Mouse (Mus musculus): Measurements from ENCODE around the gene Cd28.
"Not testable (repeated sequence)": the region's sequence is repeated elsewhere in the genome, so short reads cannot be mapped to it uniquely, and the experiment has no call there.

The Cd28 gene

DNA sequence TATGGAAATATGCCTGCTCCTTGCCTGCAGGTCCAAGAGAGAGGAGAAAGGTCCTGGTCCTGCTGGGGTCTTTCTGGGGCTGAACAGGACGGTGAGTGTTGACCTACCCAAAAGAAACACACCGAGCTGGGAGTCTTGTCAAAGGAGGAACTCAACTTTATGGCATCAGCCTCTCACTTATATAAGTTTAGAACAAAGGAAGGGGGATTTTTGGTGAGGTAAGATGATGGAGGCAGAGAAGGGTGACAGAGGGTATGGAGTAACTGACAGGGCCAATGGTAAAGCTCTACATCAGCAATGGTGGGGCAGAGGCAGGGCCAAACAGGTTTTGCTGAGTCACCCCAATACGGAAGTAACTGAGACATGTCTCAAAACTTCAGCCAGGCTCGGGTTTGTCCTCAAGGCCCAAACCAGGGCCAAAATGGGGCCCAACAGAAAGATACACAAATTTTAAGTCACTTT, 84.6 kb downstream of the Cd28 start:
- DNase-seq (ENCODE audit: low spot score), result no peak

DNA sequence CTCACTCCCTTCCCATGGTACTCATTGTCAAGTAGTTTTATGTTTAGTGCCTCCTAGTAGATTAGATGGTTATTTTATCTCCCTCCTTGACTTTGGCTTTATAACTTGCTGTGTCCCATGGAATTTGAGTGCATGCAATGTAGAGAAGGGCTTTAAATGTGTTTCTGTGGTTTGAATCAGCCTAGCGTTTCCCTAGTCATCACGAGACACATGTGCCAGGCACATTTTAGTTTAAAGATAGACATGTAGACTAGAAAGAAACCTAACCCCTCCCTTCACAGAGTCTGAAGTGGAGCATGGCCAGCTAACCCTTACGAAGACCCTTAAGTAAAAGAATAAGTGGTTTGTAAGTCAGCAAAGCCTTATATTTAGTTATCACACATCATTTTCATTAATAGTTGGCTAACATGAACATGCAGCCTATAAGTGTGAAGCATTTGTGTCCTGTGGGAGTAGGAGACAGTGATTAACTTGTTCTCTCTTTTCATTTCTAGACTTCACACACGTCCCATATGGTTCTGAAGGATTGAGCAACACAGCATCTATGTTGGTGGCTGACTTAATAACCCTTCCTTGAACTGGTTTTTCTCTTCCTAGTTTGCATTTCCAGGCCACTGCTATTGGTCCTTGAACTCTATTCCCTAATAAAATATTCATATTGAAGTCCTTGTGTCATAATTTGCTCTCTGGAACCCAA, 86.7 kb downstream of the Cd28 start:
- DNase-seq (ENCODE audit: low spot score), result no peak

- DNase-seq (ENCODE audit: low spot score), result no peak
These were observed 87.5 kb downstream of the Cd28 start for GRCm38 (mm10) chr1:60803825-60804696.

DNA sequence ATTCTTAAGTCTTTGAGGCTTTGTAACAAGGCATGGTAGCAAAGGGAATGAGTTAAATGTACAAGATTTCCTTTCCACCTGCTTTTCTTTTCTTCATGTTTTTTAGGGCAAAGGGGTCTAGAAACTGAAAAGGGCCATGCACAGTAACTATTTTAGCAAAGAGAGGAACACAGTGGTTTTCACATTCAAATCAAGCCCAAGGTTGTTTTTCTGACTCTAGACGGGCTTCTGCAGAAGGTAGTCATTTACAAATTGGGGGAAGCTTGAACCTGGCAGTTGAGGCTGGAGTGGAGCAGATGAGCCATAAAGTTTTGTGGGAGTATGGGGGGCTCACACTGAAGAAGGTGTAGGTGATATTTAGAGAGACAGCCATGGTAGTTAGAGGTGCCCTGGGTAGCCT, 88.6 kb downstream of the Cd28 start:
- no peak for DNase-seq (ENCODE audit: low spot score)

DNA sequence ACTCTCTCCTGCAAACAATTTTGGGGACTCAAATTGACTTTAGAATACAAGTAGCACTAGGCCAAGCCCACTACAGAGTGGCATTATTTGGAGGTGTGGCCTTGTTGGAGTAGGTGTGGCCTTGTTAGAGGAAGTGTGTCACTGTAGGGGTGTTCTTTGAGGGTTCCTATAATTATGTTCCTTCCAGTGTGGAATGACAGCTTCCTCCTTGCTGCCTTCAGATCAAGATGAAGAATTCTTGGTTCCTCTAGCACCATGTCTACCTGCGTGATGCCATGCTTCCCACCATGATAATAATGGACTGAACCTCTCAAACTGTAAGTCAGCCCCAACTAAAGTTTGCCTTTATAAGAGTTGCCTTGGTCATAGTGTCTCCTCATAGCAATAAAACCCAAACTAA, 91.1 kb downstream of the Cd28 start:
- no peak for DNase-seq (ENCODE audit: low spot score)

GRCm38 (mm10) chr1:60808466-60808865, 91.9 kb downstream of the Cd28 start:
- DNase-seq (ENCODE audit: low spot score), result no peak

DNA sequence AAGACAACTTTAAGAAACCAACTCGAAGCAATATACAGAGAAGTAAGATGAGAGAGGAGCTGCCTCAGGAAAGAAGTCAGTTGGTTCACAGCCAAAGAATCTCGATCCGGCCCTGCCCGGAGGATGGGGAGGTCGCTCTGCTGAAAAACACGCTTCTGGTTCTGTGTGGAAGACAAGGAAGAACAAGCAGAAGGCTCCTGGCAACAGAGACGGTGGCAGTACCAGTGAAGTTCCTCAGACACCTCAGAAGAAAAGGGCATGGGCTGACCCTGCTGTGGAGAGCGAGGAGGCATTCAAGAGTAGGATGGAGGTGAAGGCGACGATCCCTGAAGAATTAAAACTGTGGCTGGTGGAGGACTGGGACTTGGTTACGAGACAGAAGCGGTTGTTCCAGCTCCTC, 92.6 kb downstream of the Cd28 start:
- DNase-seq (ENCODE audit: low spot score), result no peak

GRCm38 (mm10) chr1:60810821-60811220, 94.2 kb downstream of the Cd28 start:
- no peak for DNase-seq (ENCODE audit: low spot score)

DNA sequence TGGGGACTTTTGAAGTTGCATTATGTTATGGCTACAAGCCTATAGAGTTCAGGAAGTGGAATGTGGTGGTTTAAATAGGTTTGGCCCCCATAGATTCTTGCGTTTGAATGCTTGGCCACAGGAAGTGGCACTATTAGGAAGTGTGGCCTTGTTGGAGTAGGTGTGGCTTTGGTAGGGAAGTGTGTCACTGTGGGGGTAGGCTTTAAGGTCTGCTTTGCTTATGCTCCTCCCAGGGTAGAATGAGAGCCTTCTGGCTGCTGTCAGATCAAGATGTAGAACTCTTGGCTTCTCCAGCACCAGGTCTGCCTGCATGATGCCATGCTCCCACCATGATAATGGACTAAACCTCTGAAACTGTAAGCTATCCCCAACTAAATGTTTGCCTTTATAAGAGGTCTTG, 95.4 kb downstream of the Cd28 start:
- no peak for DNase-seq (ENCODE audit: low spot score)

GRCm38 (mm10) chr1:60813411-60813810, 96.8 kb downstream of the Cd28 start:
- DNase-seq (ENCODE audit: low spot score), result no peak

- DNase-seq (ENCODE audit: low spot score), result no peak
These were observed 99.3 kb downstream of the Cd28 start for GRCm38 (mm10) chr1:60815912-60816311.

DNA sequence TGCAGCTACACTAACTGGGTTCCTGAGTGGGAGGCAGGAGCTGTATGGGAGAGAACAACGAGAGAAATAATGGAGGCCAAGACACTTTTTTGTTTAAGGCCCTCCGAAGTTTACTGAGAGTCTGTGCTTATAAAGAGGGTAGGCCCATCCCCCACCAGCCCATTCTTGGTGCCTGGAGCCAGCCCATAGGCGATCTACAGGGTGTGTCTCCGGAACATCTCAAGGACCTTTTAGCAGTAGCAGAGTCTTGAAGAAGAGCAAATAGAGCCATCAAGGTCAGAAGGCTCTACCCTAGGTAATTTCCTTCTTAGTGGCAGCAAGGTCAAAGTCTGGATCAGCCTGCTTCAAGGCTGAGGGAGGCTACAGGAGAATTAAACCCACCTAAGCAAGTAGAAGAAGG, 101.9 kb downstream of the Cd28 start:
- DNase-seq (ENCODE audit: low spot score), result not testable (repeated sequence)

DNA sequence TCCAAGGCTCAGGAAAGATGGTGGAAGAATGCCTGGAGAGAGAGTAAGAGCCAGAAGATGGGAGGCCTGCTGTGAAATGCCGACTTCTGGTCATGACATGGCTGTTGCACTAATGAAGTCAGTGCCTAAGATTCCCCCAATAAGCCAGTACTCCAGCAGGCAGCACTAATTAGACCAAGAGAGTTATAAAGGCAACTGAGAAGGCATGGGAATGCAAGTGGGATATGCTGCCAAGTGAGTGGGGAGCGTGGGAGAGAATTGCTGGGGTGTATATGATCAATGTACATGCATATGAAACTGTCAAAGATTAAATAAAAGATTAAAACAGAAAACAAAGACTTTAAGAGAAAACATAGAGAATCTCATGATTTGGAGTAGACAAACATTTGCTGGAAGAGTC, 103.4 kb downstream of the Cd28 start:
- DNase-seq (ENCODE audit: low spot score), result no peak

GRCm38 (mm10) chr1:60820981-60821380, 104.4 kb downstream of the Cd28 start:
- DNase-seq (ENCODE audit: low spot score), result no peak

GRCm38 (mm10) chr1:60821590-60821989, 105.0 kb downstream of the Cd28 start:
- no peak for DNase-seq (ENCODE audit: low spot score)

Data from left cerebral cortex, adult 11 months (tissue).